Mouse (Mus musculus): ENCODE measurements at regions not wholly inside any gene's neighbourhood (a gene's known extent, or its start where the extent isn't known, plus 50 kb on each side); places are given as distances from the start of the nearest gene placed in this dataset.

DNA sequence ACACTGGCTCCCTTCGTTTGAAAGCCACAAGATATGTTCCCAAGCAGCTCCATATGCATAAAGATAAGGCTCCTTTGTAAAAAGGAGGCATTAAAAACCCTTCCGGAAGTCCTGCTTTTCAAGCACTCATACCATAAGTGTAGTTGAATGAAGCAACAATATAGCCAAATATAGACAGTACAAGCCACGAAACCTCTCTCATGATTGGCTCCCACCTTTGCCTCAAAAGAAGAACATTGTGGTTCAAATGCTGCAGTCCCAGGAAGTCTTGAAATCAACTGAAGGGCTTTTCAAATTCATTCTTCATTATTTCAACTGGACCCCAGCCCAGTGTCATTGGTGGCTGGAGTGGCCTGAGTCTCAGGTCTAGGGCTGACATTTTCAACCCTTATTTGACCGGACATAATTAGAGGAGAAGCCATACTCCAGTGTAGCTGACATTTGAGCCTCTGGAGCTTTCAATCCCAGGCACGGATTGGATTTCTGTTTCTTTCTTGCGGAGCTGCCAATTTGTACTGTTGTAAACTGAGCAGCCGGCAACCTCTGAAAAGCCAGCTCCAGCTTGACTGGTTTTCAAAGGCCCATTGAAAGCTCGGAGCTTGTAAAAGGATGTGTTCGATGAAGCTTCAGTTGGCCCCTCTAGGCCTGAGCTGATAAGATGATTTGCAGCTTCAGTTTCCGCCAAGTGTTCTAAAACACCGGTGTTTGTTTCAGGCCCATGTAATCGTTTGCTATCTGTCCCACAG, 105.4 kb downstream of the Tmsb4x start:
- no peak overlapping the region for H3K9ac ChIP-seq (ENCODE audit: low read length)
- DNase-seq (ENCODE audit: low spot score) (peak; percentile 46), ATAC-seq (peak; percentile 62)
- no peak overlapping the region for H3K4me3 ChIP-seq (ENCODE audit: low read depth, low read length)
- no peaks in the 10 kb centered on the region; the same call in 1 of the 2 replicates for H3K4me1 ChIP-seq (ENCODE audit: control insufficient read depth, insufficient read depth, low read length)
- no peaks in the 10 kb centered on the region for H3K36me3 ChIP-seq (ENCODE audit: control insufficient read depth, insufficient read depth, low read length)
- H3K27ac ChIP-seq (ENCODE audit: low read depth, low read length) = peak overlapping the region; percentile 44; the same call in 1 of the 2 replicates
- WGBS = 39% methylated on average over 12 of the region's 12 CpGs
- no peak overlapping the region for H3K4me2 ChIP-seq (ENCODE audit: low read length)
- 0 out of 2 replicates have a peak, but pooled peaks cover 3% of the 10 kb centered on the region for H3K27me3 ChIP-seq (replicated peaks; ENCODE audit: control insufficient read depth, insufficient read depth, low read length)
- no peaks in the 10 kb centered on the region for H3K9me3 ChIP-seq (replicated peaks; ENCODE audit: control insufficient read depth, low read length)

DNA sequence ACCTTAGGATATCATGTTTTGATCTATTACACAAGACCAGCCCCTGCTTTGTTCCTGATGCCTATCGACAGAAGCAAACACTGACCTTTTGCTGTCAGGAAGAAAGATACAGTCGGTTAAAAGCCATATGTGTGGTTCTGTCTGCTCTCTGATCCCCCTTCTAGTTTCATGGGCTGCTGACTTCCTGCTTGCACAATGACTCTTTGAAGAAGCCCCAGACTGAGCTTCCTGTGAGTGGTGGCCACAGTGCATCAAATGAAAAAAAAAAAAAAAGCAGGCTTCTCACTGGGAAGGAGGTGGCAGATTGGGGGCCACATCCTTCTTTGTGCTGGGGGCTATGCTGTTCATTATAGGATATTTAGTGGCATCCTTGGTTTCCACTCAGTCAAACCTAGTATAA, 107.2 kb downstream of the Tmsb4x start:
- 0 out of 2 replicates have a peak, but pooled peaks cover 3% of the 10 kb centered on the region for H3K27me3 ChIP-seq (replicated peaks; ENCODE audit: control insufficient read depth, insufficient read depth, low read length)
- no peak for ATAC-seq

DNA sequence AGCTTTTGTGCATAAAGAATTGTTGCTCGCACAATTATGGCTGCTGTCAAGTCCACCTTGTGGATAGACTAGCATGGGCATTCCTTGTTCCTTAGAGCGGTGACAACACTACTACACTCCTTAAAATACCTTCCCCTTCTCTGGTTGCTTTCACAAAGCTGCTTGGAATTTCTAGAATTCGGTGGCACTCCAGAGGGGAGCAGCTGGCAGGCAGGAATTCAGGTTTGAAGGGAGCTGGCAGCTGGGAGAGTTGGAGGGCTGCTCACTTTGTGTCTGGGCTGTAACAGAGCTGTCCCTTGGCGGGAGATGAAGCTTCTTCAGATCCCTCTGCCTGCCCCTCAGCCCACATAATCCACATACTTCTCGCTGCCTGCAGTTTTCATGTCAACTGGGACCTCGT, 109.7 kb downstream of the Tmsb4x start:
- no peak for DNase-seq (ENCODE audit: low spot score)
- no peak overlapping the region for H3K4me2 ChIP-seq (ENCODE audit: low read length)
- 69% methylated on average over 6 of the region's 6 CpGs for WGBS
- no peak for ATAC-seq
- H3K36me3 ChIP-seq (ENCODE audit: control insufficient read depth, insufficient read depth, low read length) = no peaks in the 10 kb centered on the region
- no peaks in the 10 kb centered on the region; the same call in 1 of the 2 replicates for H3K4me1 ChIP-seq (ENCODE audit: control insufficient read depth, insufficient read depth, low read length)
- no peak overlapping the region for H3K27ac ChIP-seq (ENCODE audit: low read depth, low read length)
- no peak overlapping the region for H3K4me3 ChIP-seq (ENCODE audit: low read depth, low read length)
- 0 out of 2 replicates have a peak, but pooled peaks cover 3% of the 10 kb centered on the region for H3K27me3 ChIP-seq (replicated peaks; ENCODE audit: control insufficient read depth, insufficient read depth, low read length)
- H3K9ac ChIP-seq (ENCODE audit: low read length) = no peak overlapping the region
- H3K9me3 ChIP-seq (replicated peaks; ENCODE audit: control insufficient read depth, low read length) = no peaks in the 10 kb centered on the region

More for the DNA sequence above, 107.2 kb downstream of the Tmsb4x start:
- Histone ChIP-seq H3K4me3 (ENCODE audit: low read depth, low read length) (no peak overlapping the region), H3K4me2 (ENCODE audit: low read length) (no peak overlapping the region), H3K9me3 (replicated peaks; ENCODE audit: control insufficient read depth, low read length) (no peaks in the 10 kb centered on the region), H3K9ac (ENCODE audit: low read length) (no peak overlapping the region), H3K27ac (ENCODE audit: low read depth, low read length) (no peak overlapping the region), H3K36me3 (ENCODE audit: control insufficient read depth, insufficient read depth, low read length) (no peaks in the 10 kb centered on the region), H3K4me1 (ENCODE audit: control insufficient read depth, insufficient read depth, low read length) (no peaks in the 10 kb centered on the region; the same call in 1 of the 2 replicates)
- 78% methylated on average over 2 of the region's 2 CpGs for WGBS
- no peak for DNase-seq (ENCODE audit: low spot score)

DNA sequence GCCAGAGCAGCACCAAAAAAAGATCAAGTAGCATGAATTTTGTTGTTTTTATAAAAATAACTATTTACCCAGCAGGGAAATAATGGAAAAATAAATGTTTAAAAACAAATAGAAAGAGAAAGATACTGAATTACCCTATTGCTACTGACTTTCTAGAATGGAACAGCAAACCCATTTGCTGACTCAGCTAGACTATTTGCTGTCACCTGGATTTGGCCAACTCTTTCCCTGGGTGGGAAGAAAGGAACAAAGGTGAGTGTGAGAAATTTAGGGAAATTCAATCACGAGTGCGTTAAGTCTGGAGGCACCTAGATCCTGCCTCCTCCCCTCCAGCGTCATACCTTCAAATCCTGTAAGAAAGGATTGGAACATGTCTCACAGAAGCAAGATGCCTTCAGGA, 110.2 kb downstream of the Tmsb4x start:
- ATAC-seq (no peak), DNase-seq (ENCODE audit: low spot score) (no peak)
- WGBS = 76% methylated on average over 3 of the region's 3 CpGs
- Histone ChIP-seq H3K4me2 (ENCODE audit: low read length) (no peak overlapping the region), H3K27me3 (replicated peaks; ENCODE audit: control insufficient read depth, insufficient read depth, low read length) (0 out of 2 replicates have a peak, but pooled peaks cover 2% of the 10 kb centered on the region), H3K4me3 (ENCODE audit: low read depth, low read length) (no peak overlapping the region), H3K4me1 (ENCODE audit: control insufficient read depth, insufficient read depth, low read length) (no peaks in the 10 kb centered on the region; the same call in 1 of the 2 replicates), H3K36me3 (ENCODE audit: control insufficient read depth, insufficient read depth, low read length) (no peaks in the 10 kb centered on the region), H3K9me3 (replicated peaks; ENCODE audit: control insufficient read depth, low read length) (no peaks in the 10 kb centered on the region), H3K27ac (ENCODE audit: low read depth, low read length) (no peak overlapping the region), H3K9ac (ENCODE audit: low read length) (no peak overlapping the region)

DNA sequence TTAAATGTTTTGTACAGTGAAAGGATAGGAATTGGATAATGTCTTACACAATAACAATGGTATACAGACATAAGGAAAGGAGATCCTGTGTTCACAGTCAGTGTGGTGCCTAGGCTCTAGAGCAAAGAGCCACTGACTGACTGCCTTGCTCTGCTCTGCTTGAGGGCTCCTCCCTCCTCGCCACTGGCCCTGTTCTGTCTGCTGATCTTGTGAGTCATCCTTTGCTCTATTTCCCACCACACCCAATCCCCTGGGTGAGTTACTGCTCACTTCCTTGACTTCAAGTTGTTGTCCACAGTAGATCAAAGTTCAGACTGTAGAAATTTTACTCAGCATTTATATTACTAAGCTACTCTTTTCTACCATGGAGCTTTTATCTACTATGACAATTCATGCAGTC, 117.3 kb downstream of the Tmsb4x start:
- DNase-seq (ENCODE audit: low spot score) (no peak), ATAC-seq (no peak)
- 92% methylated on average over 1 of the region's 1 CpGs for WGBS

DNA sequence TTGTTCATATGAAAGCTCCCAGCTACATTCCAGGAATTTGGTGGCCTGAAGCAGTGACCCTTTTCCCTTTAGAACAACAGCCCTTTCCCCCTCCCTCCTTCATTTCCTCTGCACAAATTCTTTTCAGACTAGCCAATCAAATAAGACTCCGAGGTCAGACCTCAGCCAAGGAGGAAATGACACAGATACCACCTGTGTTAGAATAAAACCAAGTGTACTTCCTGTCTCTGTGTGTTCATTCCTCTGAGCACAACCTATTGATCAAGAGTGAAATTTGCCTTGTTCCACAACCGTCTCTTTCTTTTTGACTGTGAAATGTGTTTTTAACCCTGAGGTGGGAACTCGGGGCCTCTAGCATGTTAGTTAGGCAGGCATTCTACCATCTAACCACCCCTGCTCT, 120.2 kb downstream of the Tmsb4x start:
- DNase-seq (ENCODE audit: low spot score) = no peak
- H3K9me3 ChIP-seq (replicated peaks; ENCODE audit: control insufficient read depth, low read length) = no peaks in the 10 kb centered on the region
- H3K4me1 ChIP-seq (ENCODE audit: control insufficient read depth, insufficient read depth, low read length) = no peaks in the 10 kb centered on the region
- H3K4me2 ChIP-seq (ENCODE audit: low read length) = no peak overlapping the region
- no peak overlapping the region for H3K9ac ChIP-seq (ENCODE audit: low read length)
- no peak overlapping the region for H3K27ac ChIP-seq (ENCODE audit: low read depth, low read length)
- H3K4me3 ChIP-seq (ENCODE audit: low read depth, low read length) = no peak overlapping the region
- ATAC-seq = no peak
- WGBS = 80% methylated on average over 3 of the region's 3 CpGs
- no peaks in the 10 kb centered on the region for H3K36me3 ChIP-seq (ENCODE audit: control insufficient read depth, insufficient read depth, low read length)
- no peaks in the 10 kb centered on the region for H3K27me3 ChIP-seq (replicated peaks; ENCODE audit: control insufficient read depth, insufficient read depth, low read length)

More for the DNA sequence above, 117.3 kb downstream of the Tmsb4x start:
- no peak overlapping the region for H3K27ac ChIP-seq (ENCODE audit: low read depth, low read length)
- no peaks in the 10 kb centered on the region for H3K36me3 ChIP-seq (ENCODE audit: control insufficient read depth, insufficient read depth, low read length)
- H3K4me3 ChIP-seq (ENCODE audit: low read depth, low read length) = no peak overlapping the region
- no peak overlapping the region for H3K9ac ChIP-seq (ENCODE audit: low read length)
- H3K9me3 ChIP-seq (replicated peaks; ENCODE audit: control insufficient read depth, low read length) = no peaks in the 10 kb centered on the region
- no peaks in the 10 kb centered on the region for H3K27me3 ChIP-seq (replicated peaks; ENCODE audit: control insufficient read depth, insufficient read depth, low read length)
- H3K4me1 ChIP-seq (ENCODE audit: control insufficient read depth, insufficient read depth, low read length) = no peaks in the 10 kb centered on the region
- H3K4me2 ChIP-seq (ENCODE audit: low read length) = no peak overlapping the region

DNA sequence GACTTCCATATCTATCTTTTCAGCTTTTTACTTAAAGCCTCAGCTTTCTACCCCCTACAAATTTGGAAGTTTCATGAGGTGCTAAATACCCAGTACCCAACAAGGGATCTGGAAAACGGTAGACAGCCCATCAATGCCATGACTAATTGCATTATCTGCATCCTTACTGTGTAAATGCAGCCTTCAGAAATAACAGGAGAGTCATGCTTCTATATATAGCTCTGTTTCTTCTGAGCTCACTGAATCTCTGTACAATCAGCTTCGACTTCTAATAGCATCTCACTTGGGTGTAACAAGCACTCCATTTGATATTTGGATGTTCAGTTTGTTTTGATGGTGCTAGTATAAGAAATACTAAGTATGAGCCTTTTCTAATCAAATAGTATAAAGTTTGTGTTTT, 120.7 kb downstream of the Tmsb4x start:
- DNase-seq (ENCODE audit: low spot score) (no peak), ATAC-seq (no peak)
- Histone ChIP-seq H3K4me2 (ENCODE audit: low read length) (no peak overlapping the region), H3K27me3 (replicated peaks; ENCODE audit: control insufficient read depth, insufficient read depth, low read length) (no peaks in the 10 kb centered on the region), H3K4me1 (ENCODE audit: control insufficient read depth, insufficient read depth, low read length) (no peaks in the 10 kb centered on the region), H3K36me3 (ENCODE audit: control insufficient read depth, insufficient read depth, low read length) (no peaks in the 10 kb centered on the region), H3K4me3 (ENCODE audit: low read depth, low read length) (no peak overlapping the region), H3K9ac (ENCODE audit: low read length) (no peak overlapping the region), H3K9me3 (replicated peaks; ENCODE audit: control insufficient read depth, low read length) (no peaks in the 10 kb centered on the region), H3K27ac (ENCODE audit: low read depth, low read length) (no peak overlapping the region)
- 63% methylated on average over 2 of the region's 2 CpGs for WGBS

DNA sequence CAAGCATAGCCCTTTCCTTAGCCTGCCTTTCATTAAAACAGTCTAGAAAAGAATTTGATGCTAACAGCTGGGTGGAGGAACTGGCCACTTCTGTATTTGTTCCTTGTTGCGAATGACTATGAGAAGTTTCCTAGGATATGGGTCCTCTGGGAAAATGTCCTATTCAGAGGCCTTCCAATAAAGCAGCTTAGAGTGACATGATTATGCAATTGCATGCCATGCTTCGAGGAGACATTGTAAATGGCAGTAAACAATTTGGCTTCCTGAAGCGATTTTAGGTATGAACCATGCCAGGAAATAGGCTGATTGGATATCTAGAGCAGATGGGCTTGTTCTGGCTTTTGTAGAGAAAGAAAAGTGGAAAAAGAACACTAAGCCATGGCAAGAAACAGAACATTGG, 128.3 kb downstream of the Tmsb4x start:
- ATAC-seq = no peak
- Histone ChIP-seq H3K27me3 (replicated peaks; ENCODE audit: control insufficient read depth, insufficient read depth, low read length) (no peaks in the 10 kb centered on the region), H3K9me3 (replicated peaks; ENCODE audit: control insufficient read depth, low read length) (no peaks in the 10 kb centered on the region), H3K4me3 (ENCODE audit: low read depth, low read length) (no peak overlapping the region), H3K4me2 (ENCODE audit: low read length) (no peak overlapping the region), H3K36me3 (ENCODE audit: control insufficient read depth, insufficient read depth, low read length) (no peaks in the 10 kb centered on the region), H3K4me1 (ENCODE audit: control insufficient read depth, insufficient read depth, low read length) (no peaks in the 10 kb centered on the region), H3K9ac (ENCODE audit: low read length) (no peak overlapping the region), H3K27ac (ENCODE audit: low read depth, low read length) (no peak overlapping the region)
- 57% methylated on average over 3 of the region's 3 CpGs for WGBS
- no peak for DNase-seq (ENCODE audit: low spot score)

DNA sequence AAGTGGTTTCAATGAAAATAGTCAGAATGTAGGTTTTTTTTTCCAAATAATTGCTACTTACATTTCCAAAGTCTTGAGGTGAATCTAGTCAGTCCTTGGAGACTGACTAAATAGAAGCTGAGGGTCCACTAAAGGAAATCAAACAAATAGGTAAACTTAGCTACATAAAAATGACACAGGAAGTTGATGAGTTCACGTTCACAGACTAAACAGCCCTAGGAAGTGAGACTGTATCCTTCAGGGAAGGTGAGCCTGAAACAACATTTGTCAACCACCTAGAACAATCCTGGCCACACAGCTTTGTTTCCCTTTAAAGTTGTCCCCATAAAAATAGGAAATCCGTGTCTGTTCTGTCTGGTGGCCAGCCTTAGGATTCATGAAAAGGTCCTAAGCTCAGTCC, 140.0 kb downstream of the Tmsb4x start:
- no peak for ATAC-seq
- no peak overlapping the region for H3K27ac ChIP-seq (ENCODE audit: low read depth, low read length)
- H3K4me1 ChIP-seq (ENCODE audit: control insufficient read depth, insufficient read depth, low read length) = no peaks in the 10 kb centered on the region
- H3K4me3 ChIP-seq (ENCODE audit: low read depth, low read length) = no peak overlapping the region
- 76% methylated on average over 2 of the region's 2 CpGs for WGBS
- no peak for DNase-seq (ENCODE audit: low spot score)
- H3K36me3 ChIP-seq (ENCODE audit: control insufficient read depth, insufficient read depth, low read length) = no peaks in the 10 kb centered on the region
- no peaks in the 10 kb centered on the region for H3K27me3 ChIP-seq (replicated peaks; ENCODE audit: control insufficient read depth, insufficient read depth, low read length)
- H3K4me2 ChIP-seq (ENCODE audit: low read length) = no peak overlapping the region
- no peak overlapping the region for H3K9ac ChIP-seq (ENCODE audit: low read length)
- no peaks in the 10 kb centered on the region for H3K9me3 ChIP-seq (replicated peaks; ENCODE audit: control insufficient read depth, low read length)
